Mouse (Mus musculus) induced T-regulatory cell, adult 2 months (primary cell): ENCODE measurements around the gene Mpzl3.

Source experiments
- DNase-seq: peaks from one replicate; pipeline ENCODE4 v3.0.0-alpha.2; 2012; ENCODE audit warnings: low read depth

Gene Mpzl3

DNA sequence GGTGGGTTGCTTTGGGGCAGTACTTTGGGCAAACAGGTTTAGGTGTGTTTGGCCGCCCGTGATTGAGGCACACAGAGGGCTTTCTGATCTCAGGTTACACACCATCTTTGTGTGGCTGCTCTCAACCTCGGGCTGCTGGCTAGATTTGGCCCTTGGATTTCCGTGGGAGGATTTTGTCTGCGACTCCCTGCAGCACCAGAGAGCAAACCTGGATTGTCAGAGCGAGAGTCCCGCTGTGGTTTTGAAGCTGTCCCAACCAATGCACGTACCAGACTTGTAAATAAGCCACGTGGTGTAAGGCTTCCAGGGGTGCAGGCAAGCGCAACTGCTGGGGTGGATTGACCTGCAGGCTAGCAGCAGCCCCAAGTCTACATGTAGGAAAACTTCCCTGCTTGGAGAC lies 12.0 kb upstream of the Mpzl3 start:
- DNase-seq: peak; percentile 44

DNA sequence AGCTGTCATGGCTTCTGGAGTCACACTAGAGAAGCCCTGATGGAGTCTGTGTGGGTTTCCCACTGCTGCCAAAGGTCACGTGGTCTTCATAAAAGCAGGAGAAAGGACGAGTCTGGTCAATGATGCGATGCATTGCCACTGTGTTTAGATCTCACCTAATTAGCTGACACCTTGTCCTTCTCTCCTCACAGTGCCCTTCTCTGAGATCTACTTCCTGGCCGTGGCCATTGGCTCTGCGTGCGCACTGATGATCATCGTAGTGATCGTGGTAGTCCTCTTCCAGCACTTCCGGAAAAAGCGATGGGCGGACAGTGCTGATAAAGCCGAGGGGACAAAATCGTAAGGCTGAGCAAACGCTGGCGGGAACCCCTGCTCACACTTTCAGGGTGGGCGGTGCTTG lies 8.0 kb upstream of the Mpzl3 start:
- DNase-seq: no peak

DNA sequence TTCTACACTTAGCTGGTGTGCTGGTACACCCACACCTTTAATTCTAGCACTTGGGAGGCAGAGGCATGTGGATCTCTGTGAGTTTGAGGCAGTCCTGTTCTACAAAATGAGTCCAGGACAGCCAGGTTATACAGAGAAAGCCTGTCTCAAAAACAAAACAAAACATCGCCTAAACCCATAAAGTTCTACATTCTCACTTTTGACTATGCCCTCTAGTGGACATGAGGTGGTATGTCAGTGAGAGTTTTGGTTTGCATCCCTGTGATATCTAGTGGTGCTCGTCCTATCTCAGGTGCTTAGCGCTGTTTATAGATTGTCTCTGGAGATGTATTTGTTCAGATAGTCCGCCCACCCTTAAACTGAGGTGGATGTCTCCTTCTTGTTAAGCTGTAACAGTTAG lies 6.5 kb upstream of the Mpzl3 start:
- DNase-seq: peak; percentile 82

DNA sequence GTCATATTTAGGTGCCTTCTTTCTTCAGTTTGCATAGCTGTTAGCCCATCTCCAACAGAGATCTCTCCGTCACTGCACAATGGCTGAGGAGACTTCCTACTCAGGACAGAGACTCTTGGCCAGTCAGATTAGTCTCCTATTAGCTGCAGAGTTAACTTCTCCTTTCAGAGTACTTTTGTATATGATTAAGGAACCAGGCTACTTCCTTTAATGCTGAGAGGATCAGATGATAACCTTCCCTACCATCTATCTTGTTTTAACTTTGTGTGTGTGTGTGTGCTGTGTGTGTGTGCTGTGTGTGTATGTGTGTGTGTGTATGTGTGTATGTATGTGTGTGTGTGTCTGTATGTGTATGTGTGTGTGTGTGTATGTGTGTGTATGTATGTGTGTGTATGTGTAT lies 5.3 kb upstream of the Mpzl3 start:
- DNase-seq: no peak

DNA sequence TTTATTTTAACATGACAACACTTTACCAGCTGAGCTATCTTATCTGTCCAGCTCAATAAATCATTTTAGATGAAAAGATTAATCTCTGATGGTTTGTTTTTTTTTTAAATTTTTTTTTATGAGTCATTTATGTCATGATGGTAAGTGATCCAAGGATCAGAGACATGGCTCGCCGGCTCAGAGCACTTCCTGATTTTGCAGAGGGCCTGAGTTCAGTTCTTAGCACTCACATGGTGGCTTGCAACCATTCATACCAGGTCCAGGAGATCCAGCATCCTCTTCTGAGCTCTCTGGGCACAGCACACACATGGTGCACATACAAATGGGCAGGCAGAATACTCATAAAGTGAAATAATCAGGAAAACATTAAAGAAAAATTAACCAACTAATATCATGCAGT lies 4.7 kb upstream of the Mpzl3 start:
- DNase-seq: no peak

DNA sequence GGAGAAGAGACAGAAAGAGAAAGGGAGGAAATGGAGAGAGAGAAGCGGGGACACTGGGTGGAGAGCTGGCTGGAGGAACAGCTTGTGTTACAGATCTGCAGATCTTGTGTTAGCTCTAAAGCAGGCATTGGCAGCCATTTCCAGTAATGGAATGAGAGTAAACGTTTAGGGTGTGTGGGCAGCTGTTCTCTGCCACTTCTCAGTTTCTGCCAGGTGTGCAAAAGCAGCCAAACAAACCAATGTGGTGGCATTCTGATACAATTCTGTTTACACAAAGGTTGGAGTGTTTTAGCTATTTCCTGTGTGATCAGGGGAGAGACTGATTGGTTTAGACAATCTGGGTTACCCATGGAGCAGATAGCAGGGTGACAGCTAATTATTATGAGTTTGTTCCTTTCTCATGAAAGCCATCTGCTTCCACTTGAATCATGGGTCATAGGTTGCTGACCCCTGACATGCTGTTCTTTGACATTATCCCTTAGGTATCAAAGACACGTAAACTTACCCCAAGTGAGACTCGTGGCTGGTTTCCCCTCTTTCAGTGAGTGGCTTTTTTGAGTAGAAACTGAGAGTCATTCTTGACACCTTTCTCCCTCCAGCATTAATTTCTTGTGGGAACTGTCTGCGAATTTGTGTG lies 3.4 kb downstream of the Mpzl3 start:
- peak; percentile 46 for DNase-seq

DNA sequence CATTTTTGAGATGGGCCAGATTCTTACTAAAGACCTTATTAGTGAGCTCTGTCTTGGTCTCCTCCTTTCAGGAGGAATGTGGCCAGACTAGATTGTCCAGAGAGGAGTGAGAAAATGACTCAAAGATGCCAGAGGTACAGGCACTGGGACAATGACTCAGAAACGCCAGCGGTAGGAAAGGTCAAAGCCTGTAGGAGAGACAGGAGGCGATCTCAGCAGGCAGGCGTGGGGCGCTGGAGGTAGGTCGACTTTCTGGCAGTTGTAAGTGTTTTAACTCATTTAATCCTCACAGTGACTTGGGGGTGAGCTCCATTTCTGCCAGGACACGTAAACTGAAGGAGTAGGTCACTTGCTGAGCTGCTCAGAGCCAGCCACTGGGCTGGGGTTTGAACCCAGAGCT lies 5.2 kb downstream of the Mpzl3 start:
- DNase-seq: no peak

DNA sequence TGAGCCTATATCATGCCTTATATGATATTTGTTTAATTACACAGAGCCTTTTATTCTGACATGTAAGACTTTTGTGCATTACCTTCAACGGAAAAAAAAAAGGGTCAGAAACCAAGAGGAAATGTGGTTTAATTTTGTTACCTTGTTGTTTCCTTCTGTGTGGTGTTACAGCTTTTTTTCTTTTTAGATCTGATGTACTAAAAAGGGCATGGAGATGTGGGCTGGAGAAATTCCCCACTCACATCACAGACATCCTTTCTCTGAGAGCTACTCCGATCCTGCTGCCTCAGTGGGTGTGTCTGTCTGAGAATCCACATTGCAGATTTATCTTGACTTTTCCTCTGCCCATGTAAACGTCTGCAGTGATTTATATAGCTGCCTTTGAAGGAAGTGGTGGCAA lies 7.7 kb downstream of the Mpzl3 start:
- peak; percentile 57 for DNase-seq

DNA sequence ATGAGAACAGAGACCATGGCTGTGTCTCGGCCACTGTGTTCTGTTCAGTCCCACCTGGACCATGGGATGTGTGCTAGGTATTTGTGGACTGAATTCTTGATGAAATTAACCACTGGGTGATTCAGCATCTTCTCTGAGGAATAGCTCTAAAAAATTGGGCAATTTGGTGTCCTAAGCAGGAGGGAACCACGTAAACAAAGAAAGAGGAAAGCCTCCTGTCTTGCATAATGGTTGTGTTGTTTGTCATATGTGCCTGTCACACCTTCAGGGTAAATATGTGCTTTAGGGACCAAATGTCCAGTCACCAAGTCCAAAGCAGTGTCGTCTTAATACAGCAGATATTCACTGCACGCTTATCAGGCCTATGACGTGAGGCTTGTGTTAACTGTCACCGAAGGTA lies 9.4 kb downstream of the Mpzl3 start:
- DNase-seq: no peak

DNA sequence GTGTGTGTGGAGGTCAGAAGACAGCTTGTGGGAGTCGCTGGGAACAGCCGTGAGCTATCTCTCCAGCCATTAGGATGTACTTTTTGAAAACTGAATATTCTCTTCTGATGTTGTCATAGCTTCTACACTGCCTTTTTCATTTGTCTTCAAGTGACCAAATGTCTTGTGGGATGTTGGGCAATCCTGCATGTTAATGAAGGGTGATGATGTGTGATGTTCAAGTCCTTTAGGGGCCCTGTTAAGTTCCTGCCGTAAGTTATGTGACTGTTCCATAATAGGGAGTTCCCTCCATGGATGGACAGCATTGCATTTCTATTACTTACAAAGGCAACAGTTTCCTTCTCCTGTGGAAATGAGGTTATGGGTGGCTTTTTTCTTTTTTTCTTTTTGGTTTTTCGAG lies 11.7 kb downstream of the Mpzl3 start:
- no peak for DNase-seq

DNA sequence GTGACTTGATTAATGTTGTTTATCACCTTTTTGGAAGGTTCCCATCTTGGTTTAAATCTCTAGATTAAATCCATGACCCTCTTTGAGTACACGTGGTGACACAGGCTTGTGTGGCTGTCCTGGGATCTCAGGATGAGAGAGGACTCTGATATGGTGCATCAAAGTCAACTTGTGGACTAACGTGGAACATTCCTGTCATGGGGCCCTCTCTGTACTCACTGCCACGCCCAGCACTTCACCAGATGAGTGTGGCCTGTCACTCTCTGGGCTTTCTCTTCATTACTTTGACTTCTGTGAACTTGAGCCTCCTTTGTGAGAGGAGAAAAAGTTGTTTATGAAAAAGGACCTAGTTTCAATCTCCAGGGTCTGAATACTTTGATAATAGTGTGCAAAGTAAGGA lies 16.8 kb downstream of the Mpzl3 start:
- DNase-seq: no peak

DNA sequence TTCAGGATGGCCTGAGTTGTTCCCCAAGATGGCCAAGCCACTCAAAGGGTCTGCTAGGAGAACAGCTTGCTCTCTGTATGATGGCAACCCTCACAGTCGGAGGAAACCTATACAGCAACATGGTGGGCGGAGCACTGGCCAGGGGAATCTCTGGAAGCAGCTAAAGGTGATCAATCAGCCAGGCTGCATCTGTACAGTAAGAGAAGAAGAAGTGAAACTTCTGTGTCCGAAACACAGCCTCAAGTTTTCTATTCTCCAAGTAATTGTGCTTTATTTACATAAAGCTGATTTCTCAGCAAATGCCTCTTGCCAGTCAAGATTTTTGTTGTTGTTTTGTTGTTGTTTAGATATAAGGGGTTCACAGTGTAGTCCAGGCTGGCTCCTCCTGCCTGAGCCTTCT lies 22.9 kb downstream of the Mpzl3 start:
- DNase-seq: no peak

DNA sequence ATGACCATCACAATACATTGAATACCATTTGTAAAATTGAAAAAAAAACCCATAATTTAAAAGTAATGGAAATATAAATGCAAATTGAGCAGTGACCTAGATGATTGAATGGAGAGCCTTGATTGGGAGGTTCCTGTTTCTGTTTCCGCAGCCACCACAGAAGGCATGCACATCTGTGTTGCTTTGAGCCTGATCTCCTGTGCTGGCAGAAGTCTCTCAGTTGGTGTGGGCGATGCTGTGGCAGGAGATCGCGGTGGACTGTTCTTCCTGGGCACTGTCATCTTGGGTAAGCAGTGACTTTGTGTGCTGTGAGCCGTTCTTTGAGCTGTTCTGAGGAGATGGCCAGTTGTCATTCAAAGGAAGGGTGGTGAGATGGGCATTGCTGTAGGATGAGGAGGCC lies 24.0 kb downstream of the Mpzl3 start, which contains the start of gene Jaml:
Jaml (plus strand) TSS at position 173 of the 400 bp plus-strand sequence.
- peak; percentile 48 for DNase-seq

DNA sequence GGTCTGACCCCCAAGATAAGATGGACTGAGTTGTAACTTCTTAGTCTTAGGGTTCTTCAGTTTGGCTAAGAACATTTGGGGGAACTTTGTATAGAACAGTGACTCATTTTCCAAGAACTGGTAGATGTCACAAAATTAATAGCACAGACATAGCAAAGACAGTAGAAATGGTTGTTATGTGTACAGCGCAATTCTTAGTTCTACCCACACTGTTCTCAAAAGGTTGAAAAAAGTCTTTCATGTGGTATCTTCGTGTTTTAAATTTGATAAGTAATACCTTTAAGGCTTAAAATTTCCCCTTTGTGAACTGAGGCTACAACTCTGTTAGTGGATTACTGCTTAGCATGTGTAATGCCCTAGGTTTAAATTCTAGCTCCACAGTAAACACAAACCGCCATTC lies 28.1 kb downstream of the Mpzl3 start:
- peak; percentile 55 for DNase-seq

DNA sequence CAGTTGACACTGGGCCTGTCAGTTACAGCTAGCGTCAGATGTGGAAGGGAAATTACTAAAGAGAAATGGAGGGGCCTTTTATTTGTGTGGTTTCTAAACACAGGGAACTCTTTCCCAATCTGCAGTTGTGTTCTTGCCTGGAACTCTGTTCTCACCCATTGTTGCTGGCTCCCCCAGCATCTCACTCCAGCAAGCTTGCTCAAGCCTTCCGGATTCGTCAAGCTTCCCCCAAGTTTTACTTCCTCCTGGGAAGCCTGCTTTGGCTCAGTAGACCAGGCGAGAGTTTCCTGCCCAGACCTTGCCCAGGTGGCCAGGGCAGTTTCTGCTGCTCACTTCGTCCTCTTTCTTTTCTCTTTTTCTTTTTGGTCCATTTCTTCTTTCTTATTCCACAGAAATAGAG lies 29.6 kb downstream of the Mpzl3 start:
- no peak for DNase-seq

DNA sequence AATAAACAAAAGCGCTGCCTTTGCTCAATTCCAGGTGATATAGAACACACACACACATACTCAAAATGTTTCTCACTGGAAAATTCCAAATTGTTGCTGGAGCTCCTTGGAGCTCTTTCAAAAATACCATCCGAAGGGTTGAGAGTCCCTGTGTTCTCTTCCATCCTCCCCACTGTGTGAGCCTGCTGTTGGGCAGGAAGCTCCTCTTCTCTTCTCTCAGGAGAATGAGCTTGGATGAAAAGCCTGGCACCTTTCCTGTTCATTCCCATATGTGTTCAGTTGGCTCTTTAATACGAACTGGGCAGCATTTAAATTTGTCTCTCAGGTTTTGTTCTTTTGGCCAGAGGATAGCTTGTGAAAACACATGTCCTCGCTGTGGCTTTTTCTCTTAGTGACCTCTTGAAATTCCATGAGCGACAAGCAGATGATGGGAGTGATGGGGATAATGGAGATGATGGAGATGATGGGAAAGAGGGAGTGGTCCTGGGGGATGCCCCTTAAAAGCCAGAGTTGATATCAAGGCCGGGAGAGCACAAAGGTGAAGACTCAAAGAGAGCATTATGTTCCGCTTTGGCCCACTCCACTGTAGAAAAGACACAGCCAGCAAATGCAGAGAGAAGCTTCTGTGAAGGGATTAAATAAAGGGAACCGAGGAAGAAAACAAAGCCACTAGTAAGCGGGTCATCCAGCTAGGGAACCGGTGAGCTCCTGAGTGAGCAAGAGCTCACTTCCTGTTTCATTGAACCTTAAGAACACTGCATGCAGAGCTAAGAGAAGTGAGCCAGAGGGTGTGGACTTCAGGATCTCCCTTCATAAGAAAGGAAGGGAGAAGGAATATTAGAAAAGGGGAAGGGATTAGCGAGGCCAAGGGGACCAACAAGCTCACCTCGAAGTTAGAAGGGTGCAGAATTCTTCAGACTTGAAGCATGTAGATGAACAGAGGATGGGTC lies 31.0 kb downstream of the Mpzl3 start:
- no peak for DNase-seq

DNA sequence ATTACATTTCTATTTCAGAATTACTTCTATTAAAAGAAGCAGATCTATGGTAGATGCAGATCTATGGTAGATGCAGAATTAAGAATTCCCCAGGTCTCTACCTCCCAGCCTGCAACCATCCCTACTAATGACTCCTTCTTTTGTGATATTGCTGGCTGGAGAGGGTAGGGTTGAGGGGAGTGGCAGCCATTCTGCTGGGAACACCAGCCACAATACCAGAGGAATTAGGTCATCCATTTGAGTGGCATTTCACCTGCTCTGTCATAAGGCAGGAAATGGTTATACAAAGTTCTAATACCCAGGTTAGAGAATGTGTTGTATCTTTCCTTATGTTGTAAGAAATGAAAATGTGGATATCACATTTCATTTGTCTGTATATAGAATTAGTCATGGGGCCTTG lies 33.1 kb downstream of the Mpzl3 start:
- no peak for DNase-seq

DNA sequence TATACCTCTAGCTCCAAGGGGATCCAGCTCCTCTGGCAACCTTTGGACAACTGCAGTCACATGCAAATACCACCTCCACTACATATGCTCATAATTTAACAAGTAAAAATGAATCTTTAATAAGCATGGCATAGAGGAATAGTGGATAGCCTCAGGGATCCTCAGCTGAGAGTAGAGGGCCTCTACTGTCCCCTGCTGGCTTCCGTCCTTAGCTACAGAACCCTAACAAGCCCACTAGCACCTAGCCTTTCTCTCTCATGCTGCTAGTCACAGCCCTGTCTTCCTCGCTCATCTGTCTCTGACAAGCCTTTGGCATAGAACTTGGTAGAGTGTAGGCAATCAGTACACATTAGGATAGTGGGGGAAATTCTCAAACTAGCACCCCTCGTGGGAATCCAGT lies 35.8 kb downstream of the Mpzl3 start:
- DNase-seq: no peak

DNA sequence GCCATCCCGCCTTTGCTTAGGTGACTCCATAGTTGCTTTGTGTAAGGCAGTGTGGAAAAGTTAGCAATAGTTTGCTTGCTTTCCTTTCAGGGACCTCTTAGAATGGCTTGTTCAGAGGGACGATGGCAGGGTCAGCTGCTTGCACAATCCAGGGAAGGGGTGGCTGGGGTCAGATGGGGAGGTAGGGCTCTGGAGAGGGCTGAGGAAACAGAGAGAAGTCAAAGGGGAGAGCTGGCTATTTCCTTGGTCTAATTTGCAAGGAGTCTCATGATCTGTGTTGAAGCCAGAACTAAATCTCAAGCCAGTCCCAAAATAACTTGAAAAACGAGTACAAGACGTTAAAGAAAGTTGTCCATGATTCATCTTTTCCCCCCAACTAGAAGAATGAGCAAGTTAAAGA lies 37.7 kb downstream of the Mpzl3 start:
- no peak for DNase-seq

DNA sequence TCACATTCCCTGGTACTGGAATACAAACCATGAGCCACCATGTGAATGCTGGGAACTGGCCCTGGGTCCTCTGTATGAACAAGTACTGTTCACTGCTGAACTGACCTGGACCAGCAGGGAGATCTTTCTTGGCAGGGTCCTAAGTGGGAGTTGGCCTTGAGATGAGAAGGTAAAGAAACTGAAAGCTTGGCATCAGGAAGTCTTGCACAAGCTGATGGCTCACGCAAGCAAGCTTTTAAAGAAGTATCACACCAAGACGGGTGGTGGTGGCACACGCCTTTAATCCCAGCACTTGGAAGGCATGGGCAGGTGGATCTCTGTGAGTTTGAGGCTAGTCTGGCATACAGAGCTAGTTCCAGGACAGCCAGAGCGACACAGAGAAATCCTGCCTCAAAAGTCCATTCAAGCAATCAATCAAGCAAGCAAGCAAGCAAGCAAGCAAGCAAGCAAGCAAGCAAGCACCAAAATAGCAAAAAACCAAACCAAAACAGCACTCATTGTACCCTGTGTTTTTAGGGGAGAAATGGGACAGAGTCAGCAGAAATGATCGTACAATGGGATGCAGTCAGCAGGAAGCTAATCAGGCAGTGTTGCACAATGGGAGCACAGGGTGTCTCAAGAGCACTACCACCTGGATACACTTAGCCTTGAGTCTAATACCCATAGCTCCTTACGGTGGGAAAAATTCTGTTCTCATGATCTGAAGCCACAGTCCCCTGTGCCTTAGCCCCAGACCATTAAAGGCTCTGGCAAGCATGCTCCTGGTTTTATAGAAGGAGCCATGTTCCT lies 40.4 kb downstream of the Mpzl3 start:
- DNase-seq: no peak

DNA sequence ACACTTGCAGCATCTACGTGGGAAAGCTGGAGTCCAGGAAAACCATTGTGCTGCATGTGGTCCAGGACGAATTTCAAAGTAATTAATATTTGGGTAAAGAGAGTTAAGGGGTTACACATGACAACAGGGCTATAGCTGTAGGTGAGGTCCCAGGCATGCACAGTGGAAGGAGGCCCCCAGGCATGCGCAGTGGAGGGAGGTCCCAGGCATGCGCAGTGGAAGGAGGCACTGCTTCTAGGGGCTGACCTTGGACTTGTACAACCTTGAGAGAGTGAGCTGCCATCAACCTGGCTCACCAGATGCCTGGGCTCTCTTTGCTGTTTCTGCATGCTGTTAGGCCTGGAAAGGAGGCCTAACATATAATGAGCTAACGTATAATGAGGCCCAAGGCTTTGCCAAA lies 42.9 kb downstream of the Mpzl3 start:
- no peak for DNase-seq

DNA sequence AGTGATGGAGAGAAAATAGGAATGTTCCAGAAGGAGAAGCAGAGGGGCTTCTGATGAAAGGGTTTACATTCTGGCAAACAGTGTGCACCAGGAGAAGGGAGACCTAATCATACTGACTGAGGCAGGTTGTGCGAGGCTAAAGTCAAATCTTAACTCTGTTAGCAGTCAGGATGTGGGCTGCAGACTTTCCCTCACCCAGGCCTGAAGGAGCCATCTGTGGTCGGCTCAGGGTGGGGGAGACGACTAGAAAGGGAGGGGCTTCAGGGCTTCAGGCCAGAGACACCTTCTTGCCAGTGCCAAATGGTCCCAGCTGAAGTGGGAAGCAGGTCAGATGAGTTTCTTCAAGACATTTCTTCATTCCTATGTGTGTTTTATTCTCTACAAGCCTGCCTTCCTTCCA lies 43.4 kb downstream of the Mpzl3 start:
- DNase-seq: no peak

DNA sequence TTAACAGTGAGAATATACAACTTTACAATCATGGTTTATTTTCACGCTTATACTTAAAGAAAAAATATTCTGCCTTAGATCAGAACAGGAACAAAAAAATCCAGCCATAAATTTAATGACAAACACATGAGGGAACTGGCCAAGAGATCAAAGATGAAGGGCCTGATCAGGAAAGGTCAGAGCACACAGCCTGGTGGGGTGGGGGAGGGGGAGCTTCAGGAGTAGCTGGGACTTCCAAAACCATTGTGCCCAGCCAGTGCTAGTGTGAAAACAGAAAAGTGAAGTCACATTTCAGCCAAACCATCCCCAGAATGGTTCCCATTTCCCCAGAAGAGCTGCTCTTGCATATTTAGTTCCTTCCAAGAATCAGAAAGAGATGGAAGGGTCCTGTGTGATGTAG lies 47.5 kb downstream of the Mpzl3 start:
- DNase-seq: no peak
